In the genomic region with DNA sequence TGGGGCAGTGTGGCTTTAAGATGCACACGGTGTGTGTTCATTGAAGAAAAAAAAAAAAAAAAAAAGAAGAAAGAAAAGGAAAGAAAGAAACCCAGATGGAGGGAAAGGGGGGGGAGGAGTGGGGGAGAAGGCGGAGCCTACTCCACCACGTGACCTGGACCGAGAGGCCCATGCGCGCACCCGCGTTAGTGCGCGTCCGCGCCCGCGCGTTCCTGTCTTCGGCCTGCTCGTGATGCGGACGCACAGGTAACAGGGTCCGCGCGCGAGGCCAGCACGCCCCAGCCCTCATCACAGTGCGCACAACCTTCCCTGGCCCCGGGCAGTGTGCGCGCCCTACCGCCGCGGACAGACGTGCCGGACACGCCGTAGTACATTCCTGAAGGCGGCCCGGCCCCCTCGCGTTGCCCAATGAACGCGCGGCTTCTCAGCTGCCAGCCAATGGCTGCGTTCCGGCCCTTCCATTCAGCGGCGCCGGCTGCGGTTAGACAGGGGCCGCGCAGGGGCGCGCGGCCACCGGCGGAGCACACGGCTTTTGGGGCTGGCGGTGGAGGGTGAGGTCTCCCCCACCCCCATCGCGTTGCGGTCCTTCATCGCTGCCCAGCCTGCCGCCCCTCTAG, we compare ENCODE assay signal across 8 mouse cellular contexts. TPM values are rescaled to one million over a fixed set of nuclear protein-coding genes. Genes with fewer than 3 reads are reported as not detected.
DNase-seq lines count a peak whose midpoint lies in the region; ATAC-seq and TF ChIP-seq lines count a peak whose summit lies in the region.

No protein-coding gene starts in this region.

- TF ChIP-seq CTCF in cortical plate, adult 2 months (IDR thresholded peaks at IDR 0.05; ENCODE audit: extremely low read depth, insufficient read depth, low read length): no peak
- TF ChIP-seq CTCF in left cerebral cortex, adult 2 months (IDR thresholded peaks at IDR 0.05): no peak; the same call in none of the 2 replicates

- DNase-seq in gastrocnemius, adult 8-10 months (ENCODE audit: low spot score in 2 of 2): peak; percentile 87 to 91
- peak; percentile 88 for DNase-seq in hindlimb bud, embryonic 11.5 days (ENCODE audit: extremely low spot score, low read depth, low spot score)
- peak; percentile 91 to 94 for DNase-seq in left cerebral cortex, adult 2 months (ENCODE audit: extremely low spot score in 1 of 2, low spot score in 2 of 2)
- peak; percentile 80 for DNase-seq in retina, postnatal 7 days (ENCODE audit: low read depth, low spot score)
- peak; percentile 88 to 91 for DNase-seq in urinary bladder, adult 18-20 months (ENCODE audit: low spot score in 2 of 2)

- peak overlapping the region; percentile 62 for H3K4me3 ChIP-seq in cortical plate, adult 2 months (ENCODE audit: insufficient read depth, low read length)
- H3K4me3 ChIP-seq in left cerebral cortex, adult 2 months: peak overlapping the region; percentile 82
- H3K4me3 ChIP-seq in macrophage (ENCODE audit: inconsistent target): peak overlapping the region; percentile 46

- ATAC-seq in activated CD4-positive, CD25-positive, alpha-beta regulatory T cell, adult 4 months: peak; percentile 60

- no peak; the same call in 1 of the 2 replicates for TF ChIP-seq POLR2A in cortical plate, adult 2 months (IDR thresholded peaks at IDR 0.05; ENCODE audit: extremely low read depth, insufficient read depth, low read length)

- H3K27ac ChIP-seq in cortical plate, adult 2 months (ENCODE audit: insufficient read depth, low read length): peak overlapping the region; percentile 68
- peak overlapping the region; percentile 93 for H3K27ac ChIP-seq in left cerebral cortex, adult 2 months
- no peak overlapping the region for H3K27ac ChIP-seq in macrophage

- WGBS in macrophage (ENCODE audit: missing documents): under 1% methylated on average over 49 of the region's 62 CpGs

- no peaks in the 10 kb centered on the region for H3K79me2 ChIP-seq in macrophage (ENCODE audit: inconsistent target)

- peaks cover 4% of the 10 kb centered on the region; the same call in 1 of the 2 replicates for H3K4me1 ChIP-seq in cortical plate, adult 2 months (ENCODE audit: control insufficient read depth, insufficient read depth, low read length)

- no peaks in the 10 kb centered on the region for H3K36me3 ChIP-seq in macrophage (ENCODE audit: inconsistent target)

- intact Hi-C loops in left cerebral cortex, adult 2 months (cut with DNase I): loop anchor here (1.0 to 10.0 kb wide), 4 partner anchors 248 to 643 kb away; a partner anchor contains a TSS

RNA-seq across cellular contexts. Expression of a gene that starts 5.6 kb away (rescaled TPM):
- 10 to 100 TPM; 10.2 to 10.3 TPM for polyA plus RNA-seq in activated CD4-positive, CD25-positive, alpha-beta regulatory T cell, adult 4 months (2017; shearing (Covaris generic))
- polyA plus RNA-seq in cortical plate, adult 2 months (2012; rRNA removed): 20.2 and 22.3 TPM in 2 replicates
- 10 to 100 TPM in 1 of 4 experiments, 1 to 10 TPM in 3; 6.6 to 10.3 (median 8.3) TPM for total RNA-seq in gastrocnemius, adult 8-10 months (2022)
- 10 to 100 TPM; 53.5 to 58.2 TPM for total RNA-seq in left cerebral cortex, adult 2 months (2021)
- 100 to 1,000 TPM in 2 of 26 experiments, 10 to 100 TPM in 7, 1 to 10 TPM in 17; 1.6 to 148 (median 7.5) TPM for total RNA-seq in macrophage (2018; cell fraction: chromatin; rRNA removed)
- 10 to 100 TPM in 2 of 26 experiments, 1 to 10 TPM in 23, under 1 TPM in 1; 0.94 to 26.5 (median 2.5) TPM for total RNA-seq in macrophage (2018; cell fraction: cytosol; rRNA removed)
- 10 to 100 TPM in 7 of 26 experiments, 1 to 10 TPM in 19; 2.3 to 70.8 (median 5.9) TPM for total RNA-seq in macrophage (2018; cell fraction: nucleus; rRNA removed)
- 1.7 to 1.8 TPM (median 1.8 TPM) in 3 replicates for polyA plus RNA-seq in macrophage (2018)
